Comparison of ENCODE assay signal across 13 mouse cellular contexts in genomic region chr6:124884714-124885500, GRCm38 (mm10). TPM values are rescaled to one million over a fixed set of nuclear protein-coding genes. Genes with fewer than 3 reads are reported as not detected.
DNase-seq lines count a peak whose midpoint lies in the region; ATAC-seq lines count a peak whose summit lies in the region.
"Had no signal": no experiment of that assay in that cellular context is flagged by ENCODE, and none has a peak within 500 bp of the region (broad histone marks: within the 10 kb centered on the region; RNA-seq: fewer than 3 reads in every experiment).

No protein-coding gene starts in this region.

- 55% methylated on average over 10 of the region's 10 CpGs for WGBS in liver, embryonic 11.5 days

- no peak overlapping the region for H3K4me2 ChIP-seq in liver, embryonic 11.5 days
- H3K4me2 ChIP-seq: forebrain, embryonic 15.5 days had no signal

- H3K27me3 ChIP-seq in liver, embryonic 11.5 days (replicated peaks; ENCODE audit: control insufficient read depth, insufficient read depth, low read length), result no peaks in the 10 kb centered on the region
- H3K27me3 ChIP-seq: forebrain, embryonic 15.5 days had no signal

- no peak for ATAC-seq in liver, embryonic 11.5 days (replicated peaks; ENCODE audit: low FRiP score)
- ATAC-seq: forebrain, embryonic 15.5 days had no signal

- H3K9ac ChIP-seq in liver, embryonic 11.5 days (ENCODE audit: low read depth, low read length), result no peak overlapping the region
- H3K9ac ChIP-seq: forebrain, embryonic 15.5 days had no signal

- H3K4me1 ChIP-seq in liver, embryonic 11.5 days (replicated peaks; ENCODE audit: control insufficient read depth, insufficient read depth, low read length), result no peaks in the 10 kb centered on the region
- H3K4me1 ChIP-seq: forebrain, embryonic 15.5 days had no signal

- H3K27ac ChIP-seq in liver, embryonic 11.5 days (ENCODE audit: low read depth, low read length), result no peak overlapping the region
- H3K27ac ChIP-seq: forebrain, embryonic 15.5 days had no signal

- H3K36me3 ChIP-seq in liver, embryonic 11.5 days (ENCODE audit: control insufficient read depth, insufficient read depth, low read length), result no peaks in the 10 kb centered on the region
- H3K36me3 ChIP-seq: forebrain, embryonic 15.5 days had no signal

- H3K9me3 ChIP-seq in liver, embryonic 11.5 days (ENCODE audit: control insufficient read depth, low read length), result no peaks in the 10 kb centered on the region
- H3K9me3 ChIP-seq: forebrain, embryonic 15.5 days had no signal

- peak; percentile 21 for DNase-seq in gastrocnemius, postnatal 10 days
- no peak for DNase-seq in gastrocnemius, adult 8-10 months (ENCODE audit: low spot score in 2 of 2)
- DNase-seq in CD4-positive, CD25-positive, alpha-beta regulatory T cell, adult 2 months (ENCODE audit: low read depth, low spot score), result peak; percentile 88
- peak; percentile 84 for DNase-seq in cerebellum, adult 9-10 months
- DNase-seq in heart, postnatal 4 days, result peak; percentile 66
- DNase-seq in liver, embryonic 11.5 days (ENCODE audit: low spot score), result no peak
- no peak for DNase-seq in gastrocnemius, adult 18-20 months (ENCODE audit: low spot score)
- DNase-seq in spleen, postnatal 4 days (ENCODE audit: low spot score in 2 of 2), result no peak
- DNase-seq: B cell, adult 2 months; kidney, adult 9 months; lung, postnatal 10 days had no signal

- no peak overlapping the region for H3K4me3 ChIP-seq in liver, embryonic 11.5 days (ENCODE audit: low read depth, low read length)
- H3K4me3 ChIP-seq: forebrain, embryonic 15.5 days had no signal

RNA-seq across cellular contexts. Expression of gene Cd4, which starts 3.1 kb away (rescaled TPM):
- 1 to 10 TPM in 1 of 2 experiments, under 1 TPM in 1; 0.61 to 2.1 TPM for total RNA-seq in gastrocnemius, postnatal 10 days (2021)
- under 1 TPM in 1 of 4 experiments, not detected in 3; 0.11 TPM for total RNA-seq in gastrocnemius, adult 8-10 months (2022)
- total RNA-seq in heart, postnatal 4 days (2021), result under 1 TPM; 0.41 to 0.55 TPM
- not detected in 2 replicates for polyA plus RNA-seq in liver, embryonic 11.5 days (2014; fragmentation: Nextera tagmentation; extraction: Ambion mirVana)
- total RNA-seq in gastrocnemius, adult 18-20 months (2021), result under 1 TPM; 0.38 to 0.41 TPM
- polyA plus RNA-seq: neural tube, embryonic 11.5 days had no signal

RNA-seq across cellular contexts. Expression of gene Gpr162, which starts 21.1 kb away (rescaled TPM):
- total RNA-seq in gastrocnemius, postnatal 10 days (2021), result 1 to 10 TPM in 1 of 2 experiments, under 1 TPM in 1; 0.38 to 1.1 TPM
- total RNA-seq in gastrocnemius, adult 8-10 months (2022), result not detected
- 1 to 10 TPM; 5.7 to 7.4 TPM for total RNA-seq in heart, postnatal 4 days (2021)
- polyA plus RNA-seq in liver, embryonic 11.5 days (2014; fragmentation: Nextera tagmentation; extraction: Ambion mirVana), result 0.17 and 0.32 TPM in 2 replicates
- total RNA-seq in gastrocnemius, adult 18-20 months (2021), result under 1 TPM; 0.09 to 0.21 TPM

RNA-seq across cellular contexts. Expression of gene Lag3, which starts 26.6 kb away (rescaled TPM):
- total RNA-seq in gastrocnemius, postnatal 10 days (2021), result under 1 TPM; 0.56 to 0.68 TPM
- total RNA-seq in gastrocnemius, adult 8-10 months (2022), result under 1 TPM in 1 of 4 experiments, not detected in 3; 0.31 TPM
- total RNA-seq in heart, postnatal 4 days (2021), result 1 to 10 TPM in 1 of 2 experiments, under 1 TPM in 1; 0.68 to 1.0 TPM
- polyA plus RNA-seq in liver, embryonic 11.5 days (2014; fragmentation: Nextera tagmentation; extraction: Ambion mirVana), result 0.35 and 0.64 TPM in 2 replicates
- total RNA-seq in gastrocnemius, adult 18-20 months (2021), result under 1 TPM in 1 of 2 experiments, not detected in 1; 0.12 TPM

RNA-seq across cellular contexts. Expression of gene P3h3, which starts 27.4 kb away (rescaled TPM):
- total RNA-seq in gastrocnemius, postnatal 10 days (2021), result 10 to 100 TPM; 33.3 to 41.5 TPM
- total RNA-seq in gastrocnemius, adult 8-10 months (2022), result 1 to 10 TPM; 2.0 to 4.5 (median 3.3) TPM
- total RNA-seq in heart, postnatal 4 days (2021), result 10 to 100 TPM; 30.0 to 31.6 TPM
- polyA plus RNA-seq in liver, embryonic 11.5 days (2014; fragmentation: Nextera tagmentation; extraction: Ambion mirVana), result 8.6 and 11.3 TPM in 2 replicates
- 1 to 10 TPM; 3.5 to 4.9 TPM for total RNA-seq in gastrocnemius, adult 18-20 months (2021)

RNA-seq across cellular contexts. Expression of gene Ptms, which starts 35.0 kb away (rescaled TPM):
- total RNA-seq in gastrocnemius, postnatal 10 days (2021), result 100 to 1,000 TPM; 273 to 298 TPM
- total RNA-seq in gastrocnemius, adult 8-10 months (2022), result 10 to 100 TPM; 64.6 to 83.2 (median 76.8) TPM
- total RNA-seq in heart, postnatal 4 days (2021), result 100 to 1,000 TPM; 549 to 587 TPM
- 75.1 and 80.6 TPM in 2 replicates for polyA plus RNA-seq in liver, embryonic 11.5 days (2014; fragmentation: Nextera tagmentation; extraction: Ambion mirVana)
- 100 to 1,000 TPM in 1 of 2 experiments, 10 to 100 TPM in 1; 64.3 to 105 TPM for total RNA-seq in gastrocnemius, adult 18-20 months (2021)

Comparison
In these comparisons a context has a peak if more than half of its experiments do, and no peak if none do; other contexts are left out.
1. DNase-seq: peak in gastrocnemius, postnatal 10 days (single experiment), CD4-positive, CD25-positive, alpha-beta regulatory T cell, adult 2 months (single experiment), cerebellum, adult 9-10 months (single experiment) and heart, postnatal 4 days (single experiment); none in gastrocnemius, adult 8-10 months (0 of 2), liver, embryonic 11.5 days (single experiment), gastrocnemius, adult 18-20 months (single experiment) and spleen, postnatal 4 days (0 of 2).